22 mouse cellular contexts compared by ENCODE assay signal in genomic region chr6:115500234-115500633, GRCm38 (mm10). TPM values are rescaled to one million over a fixed set of nuclear protein-coding genes. Genes with fewer than 3 reads are reported as not detected.
DNase-seq lines count a peak whose midpoint lies in the region; ATAC-seq and TF ChIP-seq lines count a peak whose summit lies in the region.
"Had no signal": no experiment of that assay in that cellular context is flagged by ENCODE, and none has a peak within 500 bp of the region (broad histone marks: within the 10 kb centered on the region; RNA-seq: fewer than 3 reads in every experiment).

No protein-coding gene starts in this region.

- intact Hi-C loops in gastrocnemius, adult 2 months (cut with DNase I) = no loop called here

- H3K4me3 ChIP-seq in gastrocnemius, adult 2 months = no peak overlapping the region
- H3K4me3 ChIP-seq in layer of hippocampus, adult 2 months = no peak overlapping the region
- peak overlapping the region; percentile 64 for H3K4me3 ChIP-seq in megakaryocyte, embryonic 14.5 days (replicated peaks)
- no peak overlapping the region for H3K4me3 ChIP-seq in stomach, postnatal 0 days (ENCODE audit: low read depth, low read length)
- no peak overlapping the region for H3K4me3 ChIP-seq in midbrain, embryonic 14.5 days (replicated peaks; ENCODE audit: low read depth, low read length)
- H3K4me3 ChIP-seq: embryonic facial prominence, embryonic 13.5 days; embryonic facial prominence, embryonic 15.5 days; erythroblast, embryonic 14.5 days; forebrain, embryonic 10.5 days; forebrain, embryonic 13.5 days; forebrain, embryonic 15.5 days had no signal

- H3K36me3 ChIP-seq in megakaryocyte, embryonic 14.5 days (replicated peaks; ENCODE audit: low read length) = peaks cover 13% of the 10 kb centered on the region
- H3K36me3 ChIP-seq in stomach, postnatal 0 days (ENCODE audit: control insufficient read depth, insufficient read depth, low read length) = no peaks in the 10 kb centered on the region
- H3K36me3 ChIP-seq in midbrain, embryonic 14.5 days (ENCODE audit: control insufficient read depth, insufficient read depth, low read length) = no peaks in the 10 kb centered on the region
- H3K36me3 ChIP-seq: embryonic facial prominence, embryonic 13.5 days; embryonic facial prominence, embryonic 15.5 days; forebrain, embryonic 10.5 days; forebrain, embryonic 15.5 days had no signal

- peaks cover 75% of the 10 kb centered on the region for H3K4me1 ChIP-seq in megakaryocyte, embryonic 14.5 days
- H3K4me1 ChIP-seq in stomach, postnatal 0 days (replicated peaks; ENCODE audit: control insufficient read depth, insufficient read depth) = 0 out of 2 replicates have a peak, but pooled peaks cover 4% of the 10 kb centered on the region
- H3K4me1 ChIP-seq in midbrain, embryonic 14.5 days (ENCODE audit: control insufficient read depth, insufficient read depth, low read length) = no peaks in the 10 kb centered on the region
- H3K4me1 ChIP-seq: embryonic facial prominence, embryonic 13.5 days; forebrain, embryonic 13.5 days had no signal

- no peak overlapping the region for H3K4me2 ChIP-seq in stomach, postnatal 0 days (replicated peaks; ENCODE audit: low read depth)
- no peak overlapping the region for H3K4me2 ChIP-seq in midbrain, embryonic 14.5 days (ENCODE audit: low read length)
- H3K4me2 ChIP-seq: embryonic facial prominence, embryonic 13.5 days; embryonic facial prominence, embryonic 15.5 days; forebrain, embryonic 13.5 days; forebrain, embryonic 15.5 days had no signal

- ATAC-seq in megakaryocyte, adult 5-6 weeks (ENCODE audit: poor library complexity, severe bottlenecking) = no peak
- ATAC-seq in stomach, postnatal 0 days (ENCODE audit: low FRiP score, low TSS enrichment) = no peak
- ATAC-seq in midbrain, embryonic 14.5 days (ENCODE audit: low FRiP score, low TSS enrichment) = no peak
- ATAC-seq: CD4-positive, CD25-positive, alpha-beta regulatory T cell, adult 4 months had no signal

- peak overlapping the region; percentile 20; the same call in 1 of the 2 replicates for H3K27ac ChIP-seq in gastrocnemius, adult 2 months
- H3K27ac ChIP-seq in layer of hippocampus, adult 2 months = 0 out of 2 replicates have a peak overlapping the region, but pooled peaks have one; percentile 32
- H3K27ac ChIP-seq in stomach, postnatal 0 days (replicated peaks) = 0 out of 2 replicates have a peak overlapping the region, but pooled peaks have one; percentile 45
- no peak overlapping the region for H3K27ac ChIP-seq in midbrain, embryonic 14.5 days (replicated peaks; ENCODE audit: low read depth, low read length)
- H3K27ac ChIP-seq: embryonic facial prominence, embryonic 13.5 days; embryonic facial prominence, embryonic 15.5 days; forebrain, embryonic 13.5 days; forebrain, embryonic 15.5 days had no signal

- 85% methylated on average over 10 of the region's 10 CpGs for WGBS in stomach, postnatal 0 days
- 87% methylated on average over 10 of the region's 10 CpGs for WGBS in midbrain, embryonic 14.5 days

- no peaks in the 10 kb centered on the region for H3K9me3 ChIP-seq in megakaryocyte, embryonic 14.5 days
- no peaks in the 10 kb centered on the region for H3K9me3 ChIP-seq in stomach, postnatal 0 days (ENCODE audit: control insufficient read depth, low read length)
- H3K9me3 ChIP-seq in midbrain, embryonic 14.5 days (ENCODE audit: control insufficient read depth, low read length) = no peaks in the 10 kb centered on the region
- H3K9me3 ChIP-seq: embryonic facial prominence, embryonic 13.5 days; embryonic facial prominence, embryonic 15.5 days; forebrain, embryonic 10.5 days; forebrain, embryonic 13.5 days; forebrain, embryonic 15.5 days had no signal

- DNase-seq in gastrocnemius, adult 2 months = no peak
- DNase-seq in gastrocnemius, postnatal 4 days (ENCODE audit: low spot score in 2 of 2) = no peak
- DNase-seq in layer of hippocampus, adult 2 months (ENCODE audit: low spot score in 2 of 2) = no peak
- DNase-seq in layer of hippocampus, postnatal 36 days = no peak
- DNase-seq in stomach, postnatal 0 days (ENCODE audit: low spot score) = no peak
- no peak for DNase-seq in midbrain, embryonic 14.5 days
- DNase-seq: B cell, adult 2 months; cerebellum, adult 11 months; cerebellum, adult 8-10 months; cerebellum, adult 9-11 months; embryo, embryonic 11 days had no signal

- no peak for TF ChIP-seq EP300 in stomach, postnatal 0 days (optimal IDR thresholded peaks at IDR 0.05)

- no peak for TF ChIP-seq CTCF in gastrocnemius, adult 2 months (IDR thresholded peaks at IDR 0.05)
- no peak for TF ChIP-seq CTCF in layer of hippocampus, adult 2 months (conservative IDR thresholded peaks at IDR 0.05)
- TF ChIP-seq CTCF in stomach, postnatal 0 days (IDR thresholded peaks at IDR 0.05; ENCODE audit: low read depth) = no peak

- no peaks in the 10 kb centered on the region for H3K27me3 ChIP-seq in megakaryocyte, embryonic 14.5 days (replicated peaks)
- no peaks in the 10 kb centered on the region for H3K27me3 ChIP-seq in stomach, postnatal 0 days (ENCODE audit: control insufficient read depth, insufficient read depth, low read length)
- H3K27me3 ChIP-seq in midbrain, embryonic 14.5 days (ENCODE audit: control insufficient read depth, insufficient read depth, low read length) = no peaks in the 10 kb centered on the region
- H3K27me3 ChIP-seq: CH12.LX; embryonic facial prominence, embryonic 13.5 days; embryonic facial prominence, embryonic 15.5 days; forebrain, embryonic 13.5 days; forebrain, embryonic 15.5 days had no signal

- no peak overlapping the region for H3K9ac ChIP-seq in stomach, postnatal 0 days (ENCODE audit: low read length)
- H3K9ac ChIP-seq in midbrain, embryonic 14.5 days (replicated peaks; ENCODE audit: low read length) = no peak overlapping the region
- H3K9ac ChIP-seq: embryonic facial prominence, embryonic 13.5 days; embryonic facial prominence, embryonic 15.5 days; forebrain, embryonic 13.5 days; forebrain, embryonic 15.5 days; forebrain, postnatal 0 days had no signal

RNA-seq across cellular contexts. Expression of gene Tsen2, which starts 44.2 kb away (rescaled TPM):
- 1 to 10 TPM; 5.8 to 8.2 TPM for total RNA-seq in gastrocnemius, adult 2 months (2021)
- 10 to 100 TPM; 14.7 to 18.7 TPM for total RNA-seq in gastrocnemius, postnatal 4 days (2021)
- 10 to 100 TPM; 26.2 to 27.1 TPM for total RNA-seq in layer of hippocampus, adult 2 months (2021)
- 10 to 100 TPM; 20.6 to 26.8 TPM for total RNA-seq in layer of hippocampus, postnatal 36 days (2021)
- polyA plus RNA-seq in megakaryocyte, embryonic 14.5 days (2012; ENCODE audit: insufficient read depth, low replicate concordance) = 3.2 and 5.5 TPM in 2 replicates
- total RNA-seq in megakaryocyte, adult 5-6 weeks (2015) = 2.9 and 3.0 TPM in 2 replicates
- total RNA-seq in megakaryocyte, adult 5-6 weeks (2017) = 3.4 and 8.7 TPM in 2 replicates
- polyA plus RNA-seq in stomach, postnatal 0 days (2015; fragmentation: Nextera tagmentation; extraction: Ambion mirVana) = 10.0 and 11.1 TPM in 2 replicates
- polyA plus RNA-seq in midbrain, embryonic 14.5 days (2014; fragmentation: Nextera tagmentation; extraction: Ambion mirVana) = 31.6 and 34.4 TPM in 2 replicates
